Mouse (Mus musculus) ES-CJ7 (cell line): Measurements from ENCODE around the gene Cox6a1.
"Not testable (repeated sequence)": the region's sequence is repeated elsewhere in the genome, so short reads cannot be mapped to it uniquely, and the experiment has no call there.

Source experiments
- DNase-seq: peaks from one replicate; pipeline ENCODE4 v3.0.0; 2011; ENCODE audit warnings: low read depth, low spot score

Gene Cox6a1

DNA sequence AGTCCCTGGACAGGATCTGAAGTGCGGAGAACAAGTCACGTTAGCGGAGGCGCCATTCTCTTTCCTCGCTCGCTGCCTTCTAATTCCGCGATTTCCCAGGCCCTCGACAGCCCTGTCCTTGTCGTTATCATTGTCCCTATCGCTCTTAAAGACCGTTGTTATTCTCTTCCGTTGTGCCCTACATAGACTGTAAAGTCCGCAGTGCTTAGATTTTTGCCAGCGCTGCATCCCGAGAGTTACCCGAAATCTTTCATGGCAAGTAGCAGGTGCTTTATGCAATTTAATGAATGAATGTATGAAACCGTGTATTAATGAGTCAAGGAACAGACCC lies 409 bp upstream of the Cox6a1 start:
- no peak for DNase-seq

DNA sequence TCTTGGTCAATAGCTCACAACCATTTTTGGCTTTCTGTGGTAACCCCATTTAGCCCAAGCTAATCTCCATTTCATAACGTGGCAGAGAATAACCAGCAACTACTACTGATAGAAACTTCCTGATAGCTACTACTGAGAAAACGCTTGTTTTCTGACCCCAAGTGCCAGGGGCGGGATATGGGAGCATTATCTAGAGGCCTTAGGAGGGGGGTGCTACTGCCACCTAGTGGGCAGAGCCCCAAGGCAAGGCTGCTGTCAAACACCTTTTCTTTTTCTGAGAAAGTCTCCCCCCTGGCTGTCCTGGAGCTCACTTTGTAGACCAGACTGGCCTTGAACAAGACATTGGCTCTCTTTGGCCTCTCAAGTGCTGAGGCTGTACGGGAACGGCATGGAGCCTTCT lies 1.2 kb downstream of the Cox6a1 start:
- peak; percentile 88 for DNase-seq

DNA sequence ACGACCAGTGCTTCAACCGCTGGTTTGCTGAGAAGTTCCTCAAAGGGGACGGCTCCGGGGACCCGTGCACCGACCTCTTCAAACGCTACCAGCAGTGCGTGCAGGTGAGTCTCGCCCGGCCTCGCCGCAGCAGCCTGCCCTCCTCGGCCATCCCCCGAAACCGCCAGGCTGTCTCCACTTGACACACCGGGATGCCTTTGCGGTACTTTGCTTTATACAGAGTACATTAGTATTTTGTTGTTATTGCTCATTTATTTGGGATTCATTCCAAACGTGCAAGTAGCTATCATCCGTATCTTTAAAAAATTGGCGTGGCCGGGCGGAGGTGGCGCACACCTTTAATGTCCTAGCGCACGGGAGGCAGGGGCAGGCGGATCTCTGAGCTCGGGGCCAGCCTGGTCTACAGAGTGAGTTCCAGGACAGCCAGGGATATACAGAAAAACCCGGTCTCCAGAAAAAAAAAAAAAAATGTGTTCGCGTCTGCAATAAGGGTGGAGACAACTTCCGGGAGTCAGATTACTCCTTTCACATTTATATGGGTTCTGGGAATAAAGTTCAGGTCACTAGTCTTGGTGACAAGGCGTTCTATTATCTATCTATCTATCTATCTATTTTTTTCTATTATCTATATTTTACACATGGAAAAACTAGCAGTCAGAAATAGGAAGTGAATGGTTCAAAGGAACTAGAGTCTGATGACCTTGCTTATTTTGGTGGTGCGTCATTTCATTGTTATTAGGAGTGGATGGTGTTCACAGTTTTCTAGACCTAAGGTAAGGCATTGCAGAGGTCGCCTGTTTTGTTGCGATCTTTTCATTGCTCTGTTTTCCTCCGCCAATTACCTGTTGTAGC lies 7.2 kb downstream of the Cox6a1 start:
- DNase-seq = no peak

DNA sequence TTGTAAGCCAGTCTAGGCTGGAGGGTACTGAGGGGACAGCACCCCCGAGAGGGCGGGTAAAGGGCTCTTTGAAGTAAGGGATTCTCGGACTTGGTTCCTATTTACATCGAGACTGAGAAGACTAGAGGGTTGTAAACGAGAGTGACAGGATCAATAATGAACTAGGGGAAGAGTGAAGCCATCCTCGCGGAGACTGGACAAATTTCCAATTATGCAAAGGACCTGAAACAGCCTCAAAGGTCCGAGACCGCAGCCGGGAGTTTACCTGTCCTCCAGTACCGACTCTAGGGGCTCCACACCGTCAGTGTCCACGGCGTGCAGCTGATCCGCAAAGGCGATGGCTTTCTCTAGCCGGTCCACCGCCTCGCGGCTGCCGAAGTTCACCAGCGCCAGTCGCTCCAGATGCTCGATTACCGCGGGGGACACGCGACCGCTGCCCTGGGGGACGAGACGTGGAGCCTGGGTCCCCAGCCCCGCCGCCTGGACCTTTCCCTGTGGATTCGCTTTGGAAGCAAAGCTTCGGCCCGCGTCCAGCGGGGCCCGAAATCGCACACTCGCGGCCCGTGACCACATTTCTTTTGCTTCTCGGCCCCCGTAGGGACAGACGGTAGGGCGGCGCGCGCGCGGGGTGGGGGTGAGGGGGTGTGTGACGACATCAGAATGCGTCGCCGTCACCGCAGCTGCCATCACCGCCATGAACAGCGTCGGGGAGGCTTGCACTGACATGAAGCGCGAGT lies 8.0 kb downstream of the Cox6a1 start, which contains the start of the genes Gatc and Triap1:
Gene Gatc (minus strand): TSS at position 602 of the 737 bp plus-strand sequence.
Gene Triap1 (plus strand): TSS at position 649 of the 737 bp plus-strand sequence.
- peak; percentile 87 for DNase-seq

DNA sequence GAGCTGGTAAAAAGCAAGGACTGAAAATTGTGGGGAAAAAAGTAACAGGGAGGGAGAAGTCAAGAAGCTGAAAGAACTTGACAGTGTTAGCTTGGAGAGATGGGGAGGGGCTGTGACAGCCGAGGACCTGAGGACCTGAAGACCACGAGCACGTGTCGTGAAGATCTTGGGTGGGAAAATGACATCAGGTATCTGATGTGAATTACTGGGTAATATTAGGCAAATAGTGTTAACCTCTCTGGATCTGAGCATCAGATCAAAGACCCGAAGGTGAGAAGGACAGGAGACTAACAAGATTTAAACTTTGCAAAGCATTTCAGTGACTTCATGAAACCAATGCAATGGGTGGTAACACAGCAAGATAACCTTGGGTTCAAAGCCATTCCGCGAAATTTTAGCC lies 8.8 kb downstream of the Cox6a1 start:
- DNase-seq = no peak

DNA sequence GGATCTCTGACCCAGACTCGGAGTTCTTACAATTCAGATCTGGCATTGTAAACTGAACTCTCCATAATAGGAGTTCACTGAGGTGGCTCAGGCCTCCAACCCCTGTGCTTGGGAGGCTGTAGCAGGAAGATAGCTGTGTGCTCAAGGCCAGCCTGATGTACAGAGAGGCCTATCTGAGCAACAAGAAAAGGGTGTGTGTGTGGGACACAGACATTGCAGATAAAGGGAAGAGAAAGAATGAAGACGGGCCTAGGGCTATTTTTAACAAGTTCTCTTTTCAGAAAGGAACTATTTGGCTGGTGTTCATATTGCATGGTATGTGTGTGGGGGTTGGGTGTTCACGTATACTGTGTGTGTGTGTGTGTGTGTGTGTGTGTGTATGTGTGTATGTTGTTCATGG lies 15.2 kb downstream of the Cox6a1 start:
- no peak for DNase-seq

DNA sequence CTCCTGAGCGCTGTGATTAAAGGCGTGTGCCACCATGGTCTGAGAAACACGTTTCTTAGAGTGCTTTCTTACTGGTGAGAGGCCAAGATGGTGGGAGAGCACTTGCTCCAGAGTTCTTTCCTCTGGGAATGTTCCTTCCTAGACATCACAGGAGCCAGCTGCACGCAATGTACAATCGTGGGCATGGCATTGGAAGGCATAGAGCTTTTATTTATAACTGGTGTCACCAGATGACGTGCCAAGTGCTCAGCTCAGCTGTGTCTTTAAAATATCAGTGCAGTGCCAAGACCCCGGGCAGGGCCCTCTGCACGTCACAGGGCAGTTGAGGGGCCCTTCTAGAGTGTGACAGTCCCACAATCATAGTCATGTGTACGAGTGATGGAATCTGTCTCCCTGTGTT lies 17.8 kb downstream of the Cox6a1 start:
- no peak for DNase-seq

DNA sequence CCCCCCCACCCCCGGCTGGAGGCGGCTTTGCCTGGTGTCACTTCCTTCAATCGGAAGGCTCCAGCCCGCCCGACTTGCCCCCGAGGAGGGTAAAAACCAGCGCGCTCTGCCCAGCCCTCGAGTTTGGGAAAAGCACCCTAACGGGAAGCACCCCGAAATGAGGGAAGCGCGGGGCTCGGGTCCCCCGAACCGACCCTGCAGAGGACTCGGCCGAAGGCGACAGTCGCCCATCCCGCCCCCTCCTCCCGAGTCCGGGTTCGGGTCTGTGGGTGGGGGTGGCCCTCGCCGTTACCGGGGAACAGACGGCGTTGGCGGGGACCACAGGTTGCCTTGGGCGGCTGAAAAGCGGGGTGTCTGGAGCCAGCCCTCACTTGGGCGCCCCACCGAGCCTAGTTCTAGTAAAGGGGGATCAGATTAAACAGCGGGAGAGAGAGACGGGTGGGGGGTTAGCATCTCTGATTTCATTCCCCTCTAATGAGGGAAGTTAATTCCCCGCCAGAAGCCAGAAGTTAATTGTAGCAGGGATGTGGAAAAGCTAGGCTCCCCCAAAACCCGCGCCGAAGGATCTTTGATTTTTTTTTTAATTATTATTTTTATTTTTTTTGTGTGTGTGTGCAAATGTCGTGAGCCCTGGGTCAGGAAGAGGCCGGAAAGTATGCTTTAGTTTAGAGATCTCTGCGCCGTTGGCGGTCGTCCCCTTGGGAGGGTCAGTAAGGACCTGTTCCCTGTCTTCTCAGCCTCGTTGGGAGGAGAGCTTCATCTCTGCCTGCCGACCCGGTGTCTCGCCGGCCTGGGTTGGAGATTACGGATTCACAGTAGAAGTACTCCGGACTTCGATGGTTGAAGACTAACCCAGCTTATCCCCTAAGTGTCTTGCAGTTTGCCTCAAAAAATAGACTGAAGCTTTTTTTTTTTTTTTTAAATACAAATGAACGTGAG lies 20.9 kb downstream of the Cox6a1 start:
- DNase-seq = no peak

DNA sequence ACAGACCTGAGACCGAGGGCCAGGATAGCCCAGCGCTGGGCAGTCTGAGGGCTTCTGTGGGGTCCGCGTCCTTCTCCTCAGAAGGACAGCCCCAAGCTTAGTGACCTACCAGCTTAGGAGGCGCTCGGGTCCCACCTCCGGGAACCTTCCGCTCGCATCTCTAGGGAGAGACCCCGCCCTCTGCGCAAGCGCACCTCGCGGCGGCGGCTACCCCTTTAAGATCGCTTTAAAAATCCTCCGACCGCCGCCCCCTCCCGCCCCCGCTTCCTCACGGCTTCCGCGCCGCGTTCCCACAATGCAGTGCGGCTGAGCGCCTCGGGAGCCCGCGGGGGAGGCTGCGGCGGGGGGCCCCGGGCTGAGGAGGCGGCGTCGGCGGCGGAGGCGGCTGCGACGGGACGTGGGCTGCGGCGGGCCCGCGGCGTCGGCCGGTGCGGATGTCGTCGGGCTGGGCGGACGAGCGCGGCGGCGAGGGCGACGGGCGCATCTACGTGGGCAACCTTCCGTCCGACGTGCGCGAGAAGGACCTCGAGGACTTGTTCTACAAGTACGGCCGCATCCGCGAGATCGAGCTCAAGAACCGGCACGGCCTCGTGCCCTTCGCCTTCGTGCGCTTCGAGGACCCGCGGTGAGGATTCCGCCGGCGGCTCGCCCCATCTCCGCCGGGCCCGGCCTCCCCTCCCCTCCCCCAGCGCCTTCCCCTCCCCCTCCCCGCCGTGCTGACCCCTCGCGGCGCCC lies 21.7 kb downstream of the Cox6a1 start, which contains the start of gene Srsf9:
Gene Srsf9 (plus strand): TSS at position 303 of the 735 bp plus-strand sequence.
- DNase-seq = peak; percentile 93

DNA sequence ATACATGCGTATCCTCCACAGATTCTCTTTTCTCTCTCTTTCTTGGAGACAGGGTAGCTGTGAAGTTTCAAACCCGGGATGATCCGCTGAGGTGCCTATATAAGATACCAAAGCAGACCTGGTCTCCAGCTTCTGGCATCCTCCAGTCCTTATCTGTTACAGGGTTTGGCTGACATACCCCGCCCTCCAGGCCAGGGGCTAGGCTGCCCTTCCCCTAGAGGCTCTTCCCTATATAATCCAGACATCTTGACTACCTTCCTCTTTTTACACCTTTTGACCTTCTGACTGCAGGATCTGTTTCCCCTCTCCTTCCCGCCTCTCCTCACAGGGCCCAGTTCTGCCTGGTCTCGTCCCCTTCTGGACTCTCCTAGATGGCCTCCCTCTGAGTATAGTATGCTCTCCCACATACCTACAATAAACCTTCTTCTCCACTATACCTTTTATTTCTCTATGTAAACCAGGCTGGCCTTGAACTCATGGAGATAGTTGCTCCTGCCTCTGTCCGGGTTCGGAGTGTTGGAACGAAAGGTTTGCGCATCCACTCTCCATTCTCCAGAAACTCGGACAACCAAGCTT lies 22.4 kb downstream of the Cox6a1 start:
- no peak for DNase-seq

DNA sequence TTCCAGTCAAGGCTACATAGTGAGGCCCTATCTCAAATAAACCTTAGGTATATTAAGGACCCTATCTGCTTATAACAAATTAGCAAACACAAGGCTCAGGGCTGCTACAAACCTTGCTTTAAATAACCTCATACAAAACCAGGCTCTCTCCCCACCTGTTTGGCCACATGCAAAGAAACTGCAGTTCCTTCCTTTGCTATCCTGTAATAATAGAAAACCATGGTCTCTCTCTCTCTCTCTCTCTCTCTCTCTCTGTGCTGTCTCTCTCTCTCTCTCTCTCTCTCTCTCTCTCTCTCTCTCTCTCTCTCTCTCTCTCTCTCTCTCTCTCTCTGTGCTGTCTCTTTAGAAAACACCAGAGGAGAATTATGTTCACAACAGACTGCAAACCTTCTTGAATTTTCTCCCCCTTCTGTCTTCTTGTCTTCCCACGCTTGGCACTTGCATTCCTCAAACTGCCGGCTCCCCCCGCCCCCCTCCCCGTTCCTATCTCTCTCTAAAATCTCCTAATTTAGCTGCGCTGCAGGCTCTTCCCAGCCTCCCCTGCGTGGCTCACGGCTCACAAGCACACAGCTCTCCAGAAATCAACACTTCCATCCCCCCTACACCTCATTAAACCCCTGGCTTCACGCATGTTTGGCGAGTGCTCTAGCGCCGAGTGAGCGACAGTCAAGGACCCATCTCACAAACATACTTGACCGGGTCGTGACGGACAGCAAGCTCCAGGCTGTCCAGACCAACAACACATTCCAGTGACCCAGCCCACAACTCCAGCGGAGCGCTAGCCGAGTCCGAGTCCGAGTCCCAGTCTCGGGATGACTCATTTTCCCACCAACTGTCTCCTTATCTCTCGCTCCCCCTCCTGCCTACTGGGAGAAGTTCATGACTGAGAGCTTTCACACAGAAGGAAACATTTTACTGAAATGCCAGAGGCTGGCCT lies 29.5 kb downstream of the Cox6a1 start:
- peak; percentile 78 for DNase-seq

DNA sequence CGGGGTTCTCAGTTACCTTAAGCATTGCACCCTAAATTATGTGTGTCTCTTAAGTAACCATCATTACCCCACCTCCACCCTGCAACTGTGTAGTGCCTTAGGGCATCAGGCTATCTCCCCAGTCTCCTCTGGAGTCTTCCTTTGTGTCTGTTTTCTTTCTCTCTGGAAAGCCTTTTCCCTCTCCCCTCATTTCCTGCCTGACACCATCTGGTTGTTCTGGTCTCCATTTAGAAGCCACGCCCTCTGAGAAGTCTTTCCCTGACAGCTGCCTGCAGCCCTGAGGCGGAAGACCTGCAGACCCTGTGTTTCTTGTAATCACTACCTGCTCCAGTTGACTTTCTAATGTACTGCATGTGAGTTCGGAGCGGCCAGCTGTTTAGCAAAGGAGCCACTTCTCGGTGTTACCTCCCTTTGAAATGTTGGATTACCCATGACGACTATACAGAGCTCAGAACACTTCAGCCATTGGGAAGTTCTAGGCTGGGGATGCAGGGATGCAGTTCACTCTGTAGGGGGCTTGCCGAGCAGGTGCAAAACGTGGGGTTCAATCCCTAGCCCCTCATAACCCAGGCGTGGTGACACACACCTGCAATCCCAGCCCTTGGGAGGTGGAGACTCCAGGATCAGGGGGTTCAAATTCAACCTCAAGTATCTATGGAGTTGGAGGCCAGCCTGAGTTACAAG lies 31.0 kb downstream of the Cox6a1 start:
- DNase-seq = peak; percentile 92

DNA sequence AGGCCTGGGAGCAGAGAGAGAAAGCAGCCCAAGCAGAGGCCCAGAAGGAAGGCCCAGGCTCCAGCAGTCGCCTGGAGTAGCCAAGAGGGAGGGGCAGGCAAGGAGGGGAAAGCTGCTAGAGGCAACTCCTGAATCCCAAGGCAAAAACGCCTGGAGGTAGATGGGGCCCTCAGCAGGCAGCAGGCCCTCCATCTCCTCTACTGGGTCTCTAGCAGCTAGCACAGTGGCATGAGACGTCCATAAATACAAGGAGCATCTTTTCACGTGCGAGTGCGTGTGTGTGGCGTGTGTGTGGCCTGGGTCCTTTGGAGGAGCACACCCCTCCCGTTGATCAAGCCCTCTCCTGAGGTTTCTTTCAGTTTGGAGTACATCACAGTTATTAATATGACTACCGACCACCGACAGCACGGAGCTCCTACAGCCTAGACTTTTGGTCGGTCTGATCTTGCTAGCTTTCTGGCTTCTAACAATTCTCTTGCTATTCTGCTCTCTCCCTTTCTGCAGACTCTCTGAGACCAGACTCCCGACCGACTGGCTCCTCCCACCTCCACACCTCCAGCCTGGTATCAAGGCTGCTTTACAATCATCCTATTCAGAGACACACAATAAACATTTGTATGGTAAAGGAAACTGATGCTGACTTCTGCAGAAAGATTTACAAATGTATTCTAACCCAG lies 31.7 kb downstream of the Cox6a1 start:
- DNase-seq = peak; percentile 47

DNA sequence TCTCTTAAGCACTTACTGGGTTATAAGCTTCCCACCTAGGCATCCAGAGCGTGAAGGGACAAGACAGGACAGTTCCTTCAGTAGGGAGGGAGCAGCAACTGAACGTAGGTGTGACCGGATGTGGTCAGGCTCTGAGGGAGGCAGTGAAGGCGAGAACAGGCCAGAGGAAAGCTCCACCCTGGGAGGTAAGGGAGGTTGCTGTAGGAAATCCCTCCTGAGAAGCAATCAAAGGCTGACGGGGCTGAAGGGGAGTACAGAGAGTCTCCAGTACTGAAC lies 35.2 kb downstream of the Cox6a1 start:
- DNase-seq = peak; percentile 23

DNA sequence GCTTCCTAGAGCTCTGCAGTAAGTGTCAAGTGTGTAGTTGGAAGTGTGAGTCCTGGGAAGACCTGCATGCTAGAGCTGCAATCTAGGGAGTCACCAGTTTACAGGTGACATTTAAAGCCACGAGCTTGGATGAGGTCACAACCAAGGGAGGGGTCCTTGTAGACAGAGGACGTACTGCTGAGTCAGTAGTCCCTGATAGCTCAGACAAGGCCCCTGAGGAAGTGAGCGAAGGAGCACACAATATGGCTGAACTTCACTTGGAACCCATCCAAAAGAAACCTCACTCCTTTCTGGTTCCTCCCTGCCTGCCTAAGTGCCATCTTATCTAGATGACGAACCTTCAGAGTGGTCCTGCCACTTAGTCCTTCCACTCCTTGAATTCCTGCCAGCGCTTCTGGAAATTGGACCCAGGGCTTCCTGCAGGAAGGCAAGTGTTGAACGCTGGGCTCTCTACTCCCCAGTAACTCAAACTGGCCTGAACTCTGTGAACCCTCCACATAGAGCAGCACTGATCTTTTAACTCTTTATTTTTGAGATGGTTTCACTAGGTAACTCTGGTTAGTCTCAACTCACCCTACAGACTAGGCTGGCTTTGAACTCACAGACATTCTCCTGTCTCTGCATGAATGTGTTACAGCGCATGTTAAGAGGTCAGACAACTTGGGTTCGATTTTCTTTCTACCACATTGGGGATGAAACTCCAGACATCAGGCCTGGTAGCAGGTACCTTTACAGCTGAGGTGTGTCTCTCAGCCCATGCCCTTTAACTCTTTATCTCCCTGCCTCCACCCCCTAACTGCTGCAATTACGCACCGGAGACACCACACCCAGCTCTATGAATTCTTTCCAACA lies 35.7 kb downstream of the Cox6a1 start:
- no peak for DNase-seq

DNA sequence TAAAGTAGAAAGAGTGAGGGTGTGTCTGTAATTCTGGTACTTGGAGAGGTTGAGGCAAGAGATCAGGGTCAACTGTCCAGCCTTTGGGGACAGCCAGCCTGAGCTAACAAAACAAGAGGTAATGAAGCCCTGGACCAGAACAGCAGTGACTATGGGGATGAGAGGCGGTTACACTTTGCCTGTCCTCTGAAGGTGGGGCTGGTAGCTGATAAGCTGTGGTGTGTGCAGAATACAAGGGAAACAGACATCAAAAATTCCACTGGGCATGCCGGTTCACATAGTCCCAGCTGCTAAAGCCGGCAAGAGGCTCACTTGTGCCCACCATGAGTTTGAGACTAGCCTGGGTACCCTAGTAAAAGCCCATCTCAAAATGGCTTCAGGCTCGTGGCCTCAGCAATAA lies 36.4 kb downstream of the Cox6a1 start:
- no peak for DNase-seq

DNA sequence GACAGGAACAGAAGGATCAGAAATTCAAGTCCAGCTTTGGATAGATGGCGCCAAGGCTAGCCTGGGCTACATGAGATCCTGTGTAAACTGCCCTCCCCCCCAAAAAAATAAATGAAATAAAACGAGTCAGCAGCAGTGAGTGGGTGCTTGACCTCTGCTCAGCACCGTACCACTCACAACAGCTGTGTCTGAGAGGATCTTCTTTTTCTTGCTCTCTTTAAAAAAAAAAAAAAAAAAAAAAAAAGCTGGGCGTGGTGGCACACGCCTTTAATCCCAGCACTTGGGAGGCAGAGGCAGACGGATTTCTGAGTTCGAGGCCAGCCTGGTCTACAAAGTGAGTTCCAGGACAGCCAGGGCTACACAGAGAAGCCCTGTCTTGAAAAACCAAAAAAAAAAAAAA lies 46.6 kb downstream of the Cox6a1 start:
- DNase-seq = not testable (repeated sequence)

DNA sequence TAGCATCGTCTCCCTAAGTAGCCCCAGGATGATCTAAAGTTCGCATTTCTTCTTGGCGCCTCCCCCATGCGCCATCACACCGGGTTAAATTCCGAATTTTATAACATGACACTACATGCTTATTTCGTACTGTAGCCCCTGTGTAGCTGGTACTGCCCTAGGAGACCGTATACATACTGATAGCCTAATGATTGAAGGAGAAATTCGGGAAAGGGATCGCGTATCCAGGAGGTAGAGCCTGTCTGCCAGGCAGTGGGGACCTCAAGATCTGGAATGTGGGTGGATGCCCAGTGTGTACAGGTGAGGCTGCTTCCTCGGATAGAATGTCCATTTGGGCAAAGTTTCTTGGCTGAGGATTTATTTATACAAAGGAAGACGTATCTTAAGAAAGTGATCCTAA lies 47.2 kb downstream of the Cox6a1 start:
- DNase-seq = no peak
